Mouse (Mus musculus) heart, postnatal 0 days (tissue): Measurements from ENCODE around the gene Itfg1. TPM values are rescaled to one million over a fixed set of nuclear protein-coding genes. Genes with fewer than 3 reads are reported as not detected.
A peak's percentile ranks its signal among the peaks of the same experiment; 100 is the strongest.

Source experiments
- ATAC-seq: fragments of 200-750 bp; cut with Nextera tagmentation; 2 replicates; pipeline ENCODE4 v1.8.0; 2017; ENCODE audit warnings: low read depth, moderate number of reproducible peaks, moderate library complexity; ENCODE audit not compliant: insufficient read depth
- DNase-seq: peaks from one replicate; pipeline ENCODE4 v3.0.0-alpha.2; 2016; ENCODE audit warnings: low spot score
- H3K27ac ChIP-seq: fragments of 300-500 bp; sonication (generic); 2 replicates; pipeline ENCODE4 v1.5.1; 2014; ENCODE audit warnings: low read depth, mild to moderate bottlenecking
- H3K27me3 ChIP-seq: fragments of 300-500 bp; sonication (generic); 2 replicates; pipeline ENCODE4 v1.6.1; 2014; ENCODE audit warnings: low read length, mixed read lengths; ENCODE audit not compliant: control insufficient read depth, insufficient read depth
- H3K36me3 ChIP-seq: fragments of 300-500 bp; sonication (generic); replicated peaks from 2 replicates; pipeline ENCODE4 v1.6.1; 2014; ENCODE audit warnings: low read length, mixed read lengths; ENCODE audit not compliant: control insufficient read depth, insufficient read depth
- H3K4me1 ChIP-seq: fragments of 300-500 bp; sonication (generic); 2 replicates; pipeline ENCODE4 v1.6.1; 2014; ENCODE audit warnings: antibody characterized with exemption; ENCODE audit not compliant: control insufficient read depth, insufficient read depth
- H3K4me2 ChIP-seq: fragments of 300-500 bp; sonication (generic); 2 replicates; pipeline ENCODE4 v1.6.1; 2014; ENCODE audit warnings: low read depth, mild to moderate bottlenecking, low read length, moderate library complexity
- H3K4me3 ChIP-seq: fragments of 300-500 bp; sonication (generic); 2 replicates; pipeline ENCODE4 v1.5.1; 2014; ENCODE audit warnings: low read depth, low read length
- H3K9ac ChIP-seq: fragments of 300-500 bp; sonication (generic); replicated peaks from 2 replicates; pipeline ENCODE4 v1.6.1; 2014; ENCODE audit warnings: low read depth, low read length, mixed read lengths
- H3K9me3 ChIP-seq: fragments of 300-500 bp; sonication (generic); replicated peaks from 2 replicates; pipeline ENCODE4 v1.6.1; 2016; ENCODE audit warnings: low read length; ENCODE audit not compliant: control insufficient read depth
- CTCF ChIP-seq: IDR thresholded peaks from 2 replicates; pipeline ENCODE4 v1.5.1; 2016; ENCODE audit warnings: antibody characterized with exemption, control low read depth, low read depth
- EP300 ChIP-seq: IDR thresholded peaks from 2 replicates; pipeline ENCODE4 v1.6.1; 2016; ENCODE audit warnings: antibody characterized with exemption, low read depth
- WGBS: fragments of 180-500 bp; shearing (Covaris S2); extraction: QIAGEN DNeasy Blood & Tissue Kit; methylation state at CpG from one replicate; pipeline ENCODE4 v1.1.7; 2014; 5-methylcytosine and 5-hydroxymethylcytosine counted together
- microRNA-seq: library from miRNA; unstranded; fragments of <30 nt; microRNA quantifications from one replicate; pipeline ENCODE4, GENCODE M21; 2016
- polyA plus RNA-seq: library from polyadenylated mRNA; unstranded; fragments of >200 nt; fragmentation: Nextera tagmentation; extraction: Ambion mirVana; gene quantifications from 2 replicates; pipeline ENCODE4 v1.2.1, GENCODE M21; 2015
- total RNA-seq: library from RNA; depleted of rRNA; stranded (reverse); fragments of >200 nt; gene quantifications from 2 replicates; pipeline ENCODE4 v1.2.3, GENCODE M21; 2014; ENCODE audit warnings: low replicate concordance; rRNA removed

Gene Itfg1
- total and polyA plus RNA-seq, 2 experiments from 2014 or later: 53.8 to 60.1 TPM

GRCm38 (mm10) chr8:85700101-85700750 lies 140.5 kb downstream of the Itfg1 start:
- TF ChIP-seq CTCF (peak; percentile 31; the same call in 1 of the 2 replicates), EP300 (no peak)
- ATAC-seq: peak; percentile 89
- WGBS: under 1% methylated on average over 76 of the region's 84 CpGs
- DNase-seq: peak; percentile 32
- Histone ChIP-seq H3K4me1 (peaks cover 5% of the 10 kb centered on the region), H3K4me2 (peak overlapping the region; percentile 94), H3K4me3 (peak overlapping the region; percentile 55), H3K9ac (peak overlapping the region; percentile 24), H3K27me3 (peaks cover 13% of the 10 kb centered on the region), H3K9me3 (no peaks in the 10 kb centered on the region), H3K36me3 (no peaks in the 10 kb centered on the region), H3K27ac (no peak overlapping the region)

- Histone ChIP-seq H3K27me3 (peaks cover 13% of the 10 kb centered on the region), H3K4me2 (0 out of 2 replicates have a peak overlapping the region, but pooled peaks have one; percentile 5), H3K27ac (no peak overlapping the region), H3K9ac (no peak overlapping the region), H3K4me3 (no peak overlapping the region), H3K36me3 (no peaks in the 10 kb centered on the region), H3K4me1 (peaks cover 5% of the 10 kb centered on the region), H3K9me3 (no peaks in the 10 kb centered on the region)
- DNase-seq (peak; percentile 72), ATAC-seq (peak; percentile 49; the same call in 1 of the 2 replicates)
- 2% methylated on average over 6 of the region's 6 CpGs for WGBS
- peak; percentile 88 for TF ChIP-seq CTCF
- no peak for TF ChIP-seq EP300
Observed at GRCm38 (mm10) chr8:85699051-85699450, 141.7 kb downstream of the Itfg1 start.

Small RNA genes within 50 kb of the gene (microRNA-seq; reads per million reads assigned to microRNA genes)
- gene Mir8109: not detected

Other genes starting within 250 kb of the Itfg1 start
- 4.4 and 5.5 TPM in 2 replicates for gene Neto2, start 140.0 kb downstream of the Itfg1 start, total RNA-seq
- gene Neto2, start 140.0 kb downstream of the Itfg1 start, polyA plus RNA-seq: 1.4 and 1.7 TPM in 2 replicates
- gene Phkb, start within 50 bp of the Itfg1 start, total RNA-seq: 44.7 and 69.5 TPM in 2 replicates
- gene Phkb, start within 50 bp of the Itfg1 start, polyA plus RNA-seq: 42.1 and 43.7 TPM in 2 replicates